Mouse (Mus musculus) G1E (cell line): Measurements from ENCODE around the gene Slc35d2.

Experiments used
- CTCF ChIP-seq: IDR thresholded peaks from 2 replicates; pipeline ENCODE4 v1.5.1; 2012; ENCODE audit warnings: low read depth, low read length, inconsistent platforms, mixed read lengths
- GATA1 ChIP-seq: IDR thresholded peaks from 2 replicates; pipeline ENCODE4 v1.6.1; 2012; ENCODE audit warnings: borderline replicate concordance, low read length, inconsistent platforms, mixed read lengths
- POLR2AphosphoS5 ChIP-seq: IDR thresholded peaks from 2 replicates; pipeline ENCODE4 v1.6.1; 2012; ENCODE audit warnings: low read depth, low read length, inconsistent platforms; ENCODE audit not compliant: insufficient replicate concordance

DNA sequence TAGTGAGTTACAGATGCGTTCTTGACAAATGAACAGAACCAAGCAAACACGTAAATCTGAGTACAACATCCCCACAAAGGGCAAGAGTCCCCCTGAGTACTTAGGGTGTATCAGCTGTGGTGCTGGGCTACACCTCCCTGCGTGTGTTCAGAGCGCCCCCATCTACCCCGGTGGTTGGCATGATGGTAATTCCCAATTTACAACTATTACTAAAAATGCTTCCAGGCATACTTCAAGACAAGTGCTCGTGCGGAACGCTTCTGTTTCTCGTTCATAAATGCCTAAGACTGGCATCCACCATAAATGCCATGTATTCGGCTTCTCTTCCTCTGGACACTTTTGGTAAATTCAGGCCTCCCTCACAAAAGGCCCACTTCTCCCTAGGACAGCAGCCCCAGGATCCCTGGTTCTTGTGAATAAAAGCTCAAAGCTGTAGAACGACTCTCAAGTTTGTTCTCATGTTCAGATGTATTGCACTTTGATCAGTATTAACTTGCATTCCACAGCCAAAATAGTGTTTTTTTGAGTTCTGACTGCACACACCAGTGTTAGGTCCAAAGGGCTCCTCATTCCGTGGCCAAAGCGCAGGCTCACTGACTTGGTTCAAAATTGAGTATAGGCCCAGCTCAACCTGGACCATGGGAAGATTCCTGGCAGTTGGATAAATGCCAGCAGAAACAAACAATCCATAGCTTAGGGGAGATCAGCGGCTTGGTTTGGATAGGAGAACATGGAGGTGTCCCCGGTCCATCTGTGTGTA is 628 bp upstream of the Slc35d2 start:
- TF ChIP-seq CTCF, result no peak
- TF ChIP-seq POLR2AphosphoS5, result no peak
- TF ChIP-seq GATA1, result no peak
